Mouse (Mus musculus): ENCODE data around the gene Tpbpa. TPM values are rescaled to one million over a fixed set of nuclear protein-coding genes. Genes with fewer than 3 reads are reported as not detected.
"Not testable (repeated sequence)": the region's sequence is repeated elsewhere in the genome, so short reads cannot be mapped to it uniquely, and the experiment has no call there.

Tpbpa gene
- polyA plus RNA-seq (2015; fragmentation: Nextera tagmentation; extraction: Ambion mirVana): not detected in 2 replicates

GRCm38 (mm10) chr13:60941884-60942283 is at the start of gene Tpbpa:
Gene Tpbpa, minus strand, starts transcription at chr13:60941984.
- not testable (repeated sequence) for H3K4me3 ChIP-seq; H3K27me3 ChIP-seq; H3K4me1 ChIP-seq; ATAC-seq; H3K4me2 ChIP-seq; H3K36me3 ChIP-seq (ENCODE audit: poor library complexity, severe bottlenecking); H3K27ac ChIP-seq; H3K9ac ChIP-seq
- H3K9me3 ChIP-seq (replicated peaks): peaks cover 14% of the 10 kb centered on the region
- WGBS: 81% methylated on average over 3 of the region's 3 CpGs

GRCm38 (mm10) chr13:60986915-60987314 is 45.1 kb upstream of the Tpbpa start:
- H3K27me3 ChIP-seq; H3K4me2 ChIP-seq; ATAC-seq; H3K27ac ChIP-seq; H3K9me3 ChIP-seq (replicated peaks); H3K4me3 ChIP-seq; H3K4me1 ChIP-seq; H3K36me3 ChIP-seq (ENCODE audit: poor library complexity, severe bottlenecking); H3K9ac ChIP-seq: not testable (repeated sequence)
- 79% methylated on average over 5 of the region's 5 CpGs for WGBS

- not testable (repeated sequence) for H3K4me3 ChIP-seq; ATAC-seq; H3K9me3 ChIP-seq (replicated peaks)
These were observed 30.5 kb upstream of the Tpbpa start for GRCm38 (mm10) chr13:60972319-60972718.

GRCm38 (mm10) chr13:60963985-60964384 is 22.2 kb upstream of the Tpbpa start:
- WGBS: 37% methylated on average over 5 of the region's 5 CpGs
- H3K27me3 ChIP-seq; H3K4me2 ChIP-seq; ATAC-seq; H3K4me1 ChIP-seq; H3K36me3 ChIP-seq (ENCODE audit: poor library complexity, severe bottlenecking); H3K4me3 ChIP-seq; H3K27ac ChIP-seq; H3K9ac ChIP-seq: not testable (repeated sequence)
- peaks cover 26% of the 10 kb centered on the region for H3K9me3 ChIP-seq (replicated peaks)

More at GRCm38 (mm10) chr13:60972319-60972718, 30.5 kb upstream of the Tpbpa start:
- not testable (repeated sequence) for H3K27me3 ChIP-seq; H3K27ac ChIP-seq; H3K9ac ChIP-seq; H3K4me1 ChIP-seq; H3K36me3 ChIP-seq (ENCODE audit: poor library complexity, severe bottlenecking); H3K4me2 ChIP-seq
- WGBS: 72% methylated on average over 4 of the region's 4 CpGs

GRCm38 (mm10) chr13:60961706-60962105 is 19.9 kb upstream of the Tpbpa start:
- H3K9ac ChIP-seq: no peak overlapping the region
- 71% methylated on average over 5 of the region's 5 CpGs for WGBS
- no peaks in the 10 kb centered on the region for H3K36me3 ChIP-seq (ENCODE audit: poor library complexity, severe bottlenecking)
- no peak overlapping the region for H3K27ac ChIP-seq
- ATAC-seq: no peak
- no peaks in the 10 kb centered on the region for H3K27me3 ChIP-seq
- no peak overlapping the region for H3K4me3 ChIP-seq
- H3K9me3 ChIP-seq (replicated peaks): peaks cover 31% of the 10 kb centered on the region
- H3K4me2 ChIP-seq: no peak overlapping the region
- no peaks in the 10 kb centered on the region for H3K4me1 ChIP-seq

GRCm38 (mm10) chr13:60936500-60936901 is 5.3 kb downstream of the Tpbpa start, which contains the start of the genes Gm49391 and Ctla2a:
Gene Gm49391, minus strand, starts transcription at chr13:60936571.
Gene Ctla2a, minus strand, starts transcription at chr13:60936625.
- Histone ChIP-seq H3K27ac (no peak within 1 kb of the TSS), H3K27me3 (no peaks in the 10 kb centered on the region), H3K4me3 (no peak within 1 kb of the TSS), H3K9ac (no peak within 1 kb of the TSS), H3K4me1 (no peaks in the 10 kb centered on the region), H3K4me2 (no peak within 1 kb of the TSS), H3K36me3 (ENCODE audit: poor library complexity, severe bottlenecking) (no peaks in the 10 kb centered on the region), H3K9me3 (replicated peaks) (peaks cover 21% of the 10 kb centered on the region)
- ATAC-seq: no peak
- 65% methylated on average over 5 of the region's 5 CpGs for WGBS

GRCm38 (mm10) chr13:60935490-60935889 is 6.3 kb downstream of the Tpbpa start, which contains the start of gene Gm49393:
Gene Gm49393, minus strand, starts transcription at chr13:60935590.
- 80% methylated on average over 2 of the region's 2 CpGs for WGBS
- H3K4me3 ChIP-seq; H3K27ac ChIP-seq; H3K4me1 ChIP-seq; H3K4me2 ChIP-seq; H3K36me3 ChIP-seq (ENCODE audit: poor library complexity, severe bottlenecking); ATAC-seq; H3K9ac ChIP-seq; H3K27me3 ChIP-seq: not testable (repeated sequence)
- peaks cover 17% of the 10 kb centered on the region for H3K9me3 ChIP-seq (replicated peaks)

GRCm38 (mm10) chr13:60904780-60905179 is 37.0 kb downstream of the Tpbpa start, which contains the start of gene Tpbpb:
Gene Tpbpb, minus strand, starts transcription at chr13:60904880.
- H3K4me1 ChIP-seq; H3K27ac ChIP-seq; ATAC-seq; H3K36me3 ChIP-seq (ENCODE audit: poor library complexity, severe bottlenecking); H3K9ac ChIP-seq; H3K27me3 ChIP-seq; H3K4me3 ChIP-seq; H3K4me2 ChIP-seq: not testable (repeated sequence)
- WGBS: 93% methylated on average over 2 of the region's 2 CpGs
- H3K9me3 ChIP-seq (replicated peaks): peaks cover 23% of the 10 kb centered on the region

- Histone ChIP-seq H3K9ac (no peak within 1 kb of the TSS), H3K27ac (no peak within 1 kb of the TSS), H3K4me1 (no peaks in the 10 kb centered on the region), H3K4me3 (no peak within 1 kb of the TSS), H3K9me3 (replicated peaks) (peaks cover 9% of the 10 kb centered on the region), H3K36me3 (ENCODE audit: poor library complexity, severe bottlenecking) (no peaks in the 10 kb centered on the region), H3K4me2 (no peak within 1 kb of the TSS), H3K27me3 (no peaks in the 10 kb centered on the region)
- ATAC-seq: no peak
- WGBS: 87% methylated on average over 3 of the region's 3 CpGs
These were observed 44.5 kb downstream of the Tpbpa start, which contains the start of gene Ctla2b for GRCm38 (mm10) chr13:60897328-60897727. Gene Ctla2b, minus strand, starts transcription at chr13:60897447.

GRCm38 (mm10) chr13:60896794-60897193 is 45.0 kb downstream of the Tpbpa start, which contains the start of gene Gm49392:
Gene Gm49392, minus strand, starts transcription at chr13:60896894.
- not testable (repeated sequence) for H3K9ac ChIP-seq; H3K4me3 ChIP-seq; H3K4me2 ChIP-seq; H3K36me3 ChIP-seq (ENCODE audit: poor library complexity, severe bottlenecking); H3K9me3 ChIP-seq (replicated peaks); H3K4me1 ChIP-seq; ATAC-seq; H3K27me3 ChIP-seq; H3K27ac ChIP-seq
- 94% methylated on average over 7 of the region's 8 CpGs for WGBS

- Histone ChIP-seq H3K27me3 (no peaks in the 10 kb centered on the region), H3K4me2 (no peak overlapping the region), H3K4me1 (no peaks in the 10 kb centered on the region), H3K4me3 (no peak overlapping the region), H3K9ac (no peak overlapping the region), H3K27ac (no peak overlapping the region), H3K36me3 (ENCODE audit: poor library complexity, severe bottlenecking) (no peaks in the 10 kb centered on the region), H3K9me3 (replicated peaks) (peaks cover 3% of the 10 kb centered on the region)
- ATAC-seq: no peak
These were observed 46.2 kb downstream of the Tpbpa start for GRCm38 (mm10) chr13:60895406-60896160.

- Histone ChIP-seq H3K27me3 (no peaks in the 10 kb centered on the region), H3K4me3 (no peak overlapping the region), H3K9ac (no peak overlapping the region), H3K36me3 (ENCODE audit: poor library complexity, severe bottlenecking) (no peaks in the 10 kb centered on the region), H3K4me2 (no peak overlapping the region), H3K27ac (no peak overlapping the region), H3K9me3 (replicated peaks) (peaks cover 3% of the 10 kb centered on the region), H3K4me1 (no peaks in the 10 kb centered on the region)
- 92% methylated on average over 1 of the region's 1 CpGs for WGBS
- ATAC-seq: no peak
These were observed 49.5 kb downstream of the Tpbpa start for GRCm38 (mm10) chr13:60892301-60892700.
